Mouse (Mus musculus): Measurements from ENCODE around the gene BC025920.

GRCm38 (mm10) chr10:81600738-81601203, 5.3 kb upstream of the BC025920 start, which contains the start of gene Tle6:
- TF ChIP-seq E2F4 (IDR thresholded peaks at IDR 0.05; ENCODE audit: insufficient replicate concordance, low read depth, low read length) (no peak), SMC3 (IDR thresholded peaks at IDR 0.05; ENCODE audit: low read depth, low read length) (no peak), CTCF (conservative IDR thresholded peaks at IDR 0.05 in 1 of 2, IDR thresholded peaks at IDR 0.05 in 1 of 2; ENCODE audit: low read depth in 2 of 2, low read length in 2 of 2) (no peak), NELFE (IDR thresholded peaks at IDR 0.05; ENCODE audit: low read depth, low read length) (0 out of 2 replicates have a peak, but pooled peaks have one; percentile 33)

All from CH12.LX (cell line).